Mouse (Mus musculus): ENCODE results near the gene Neo1.
"Not testable (repeated sequence)": the region's sequence is repeated elsewhere in the genome, so short reads cannot be mapped to it uniquely, and the experiment has no call there.

- TF ChIP-seq MYOG (IDR thresholded peaks at IDR 0.05; ENCODE audit: control insufficient read depth, extremely low read depth, insufficient read length); CTCF (IDR thresholded peaks at IDR 0.05; ENCODE audit: control insufficient read depth, insufficient read depth, insufficient read length); USF1 (IDR thresholded peaks at IDR 0.05; ENCODE audit: low read depth): not testable (repeated sequence)
Observed at GRCm38 (mm10) chr9:58945910-58946309, 90.3 kb downstream of the Neo1 start.

Measured in C2C12 (cell line).